Mouse (Mus musculus) liver, postnatal 0 days (tissue): ENCODE measurements at regions not wholly inside any gene's neighbourhood (a gene's known extent, or its start where the extent isn't known, plus 50 kb on each side); places are given as distances from the start of the nearest gene placed in this dataset.

Source experiments
- CTCF ChIP-seq: sonication (generic); IDR thresholded peaks from 2 replicates; pipeline ENCODE4 v1.5.1; 2016; ENCODE audit warnings: antibody characterized with exemption, low read depth
- EP300 ChIP-seq: IDR thresholded peaks from 2 replicates; pipeline ENCODE4 v1.6.1; 2016; ENCODE audit warnings: antibody characterized with exemption, low read depth, mild to moderate bottlenecking

DNA sequence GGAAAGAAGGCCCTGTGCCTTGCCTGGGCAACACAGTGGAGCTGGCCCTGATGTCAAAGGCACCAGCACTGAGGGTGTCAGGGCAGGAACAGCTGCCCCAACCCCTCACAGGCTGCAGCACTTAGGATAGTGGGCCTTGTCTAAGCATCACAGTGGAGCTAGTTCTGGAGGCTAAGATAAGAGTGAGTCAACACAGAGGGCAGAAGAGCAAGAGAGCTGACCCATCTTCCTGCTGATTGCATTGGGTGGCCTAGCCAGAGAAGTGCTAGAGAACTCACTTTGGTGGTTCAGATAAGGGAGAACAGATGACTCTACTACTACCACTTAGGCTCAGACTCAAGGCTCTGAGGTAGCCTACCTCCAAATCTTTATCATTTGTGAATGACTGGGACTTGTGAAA is 413.1 kb downstream of the Nova1 start:
- TF ChIP-seq CTCF: no peak
- no peak for TF ChIP-seq EP300
